Mouse (Mus musculus): ENCODE results near the gene Pipox. TPM values are rescaled to one million over a fixed set of nuclear protein-coding genes. Genes with fewer than 3 reads are reported as not detected.

Pipox gene
- polyA plus RNA-seq, 1 experiment from 2014 or later = 16.0 TPM

DNA sequence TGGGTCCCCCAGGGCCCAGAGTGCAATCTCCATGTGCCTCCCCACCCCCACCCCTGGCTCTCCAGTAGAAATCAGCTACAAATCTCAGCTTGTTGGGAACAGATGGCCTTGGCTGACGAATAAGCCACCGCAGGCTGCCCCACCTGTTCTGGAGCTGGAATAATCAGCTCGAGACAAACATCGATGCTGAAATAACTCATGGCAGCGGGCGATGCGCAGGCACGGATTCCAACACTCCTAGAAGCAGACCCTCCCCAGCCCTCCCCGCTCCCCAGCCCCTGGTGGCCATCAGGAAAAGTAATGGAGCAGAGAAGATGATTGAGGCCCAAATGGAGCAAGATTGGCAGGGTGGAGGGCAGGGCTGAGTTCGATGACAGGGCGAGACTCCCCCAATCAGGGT, 21.7 kb downstream of the Pipox start:
- H3K4me2 ChIP-seq (replicated peaks; ENCODE audit: low read depth, low read length) = no peak overlapping the region; the same call in 1 of the 2 replicates
- peaks cover 10% of the 10 kb centered on the region for H3K4me1 ChIP-seq (ENCODE audit: insufficient read depth, low read length)
- WGBS = 1% methylated on average over 11 of the region's 11 CpGs

DNA sequence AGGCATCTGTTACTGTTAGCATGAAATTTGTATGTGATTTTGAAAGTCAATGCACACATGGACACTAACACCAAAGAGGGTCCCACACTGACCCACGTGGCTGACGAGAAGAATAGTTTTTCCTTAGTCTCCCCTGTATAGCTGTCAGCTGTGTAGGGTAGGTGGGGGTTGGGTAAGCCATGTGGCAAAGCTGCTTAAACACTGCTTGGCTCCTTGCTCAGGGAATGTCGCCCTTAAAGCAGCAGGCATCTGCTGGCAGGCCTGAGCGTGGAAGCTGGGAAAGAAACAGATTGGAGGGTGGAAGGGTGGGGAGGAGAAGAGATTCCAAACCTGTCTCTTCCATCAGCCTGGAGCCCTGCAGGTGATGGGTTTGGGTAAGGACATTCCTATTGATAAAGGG, 22.5 kb downstream of the Pipox start:
- Histone ChIP-seq H3K36me3 (ENCODE audit: insufficient read depth, low read length) (no peaks in the 10 kb centered on the region), H3K9me3 (ENCODE audit: low read length) (no peaks in the 10 kb centered on the region), H3K4me1 (ENCODE audit: insufficient read depth, low read length) (peaks cover 17% of the 10 kb centered on the region), H3K4me2 (replicated peaks; ENCODE audit: low read depth, low read length) (no peak overlapping the region), H3K9ac (replicated peaks; ENCODE audit: low read length) (no peak overlapping the region), H3K4me3 (ENCODE audit: low read length) (no peak overlapping the region), H3K27me3 (ENCODE audit: insufficient read depth, low read length) (peaks cover 8% of the 10 kb centered on the region; the same call in 1 of the 2 replicates), H3K27ac (ENCODE audit: low read length) (no peak overlapping the region)
- WGBS = 58% methylated on average over 4 of the region's 4 CpGs
- no peak for ATAC-seq (ENCODE audit: low FRiP score, low TSS enrichment)

More for the DNA sequence above, 21.7 kb downstream of the Pipox start:
- no peak for ATAC-seq (ENCODE audit: low FRiP score, low TSS enrichment)
- peaks cover 2% of the 10 kb centered on the region; the same call in 1 of the 2 replicates for H3K27me3 ChIP-seq (ENCODE audit: insufficient read depth, low read length)
- no peak overlapping the region for H3K9ac ChIP-seq (replicated peaks; ENCODE audit: low read length)
- H3K9me3 ChIP-seq (ENCODE audit: low read length) = no peaks in the 10 kb centered on the region
- no peak overlapping the region for H3K27ac ChIP-seq (ENCODE audit: low read length)
- H3K4me3 ChIP-seq (ENCODE audit: low read length) = no peak overlapping the region
- H3K36me3 ChIP-seq (ENCODE audit: insufficient read depth, low read length) = no peaks in the 10 kb centered on the region

DNA sequence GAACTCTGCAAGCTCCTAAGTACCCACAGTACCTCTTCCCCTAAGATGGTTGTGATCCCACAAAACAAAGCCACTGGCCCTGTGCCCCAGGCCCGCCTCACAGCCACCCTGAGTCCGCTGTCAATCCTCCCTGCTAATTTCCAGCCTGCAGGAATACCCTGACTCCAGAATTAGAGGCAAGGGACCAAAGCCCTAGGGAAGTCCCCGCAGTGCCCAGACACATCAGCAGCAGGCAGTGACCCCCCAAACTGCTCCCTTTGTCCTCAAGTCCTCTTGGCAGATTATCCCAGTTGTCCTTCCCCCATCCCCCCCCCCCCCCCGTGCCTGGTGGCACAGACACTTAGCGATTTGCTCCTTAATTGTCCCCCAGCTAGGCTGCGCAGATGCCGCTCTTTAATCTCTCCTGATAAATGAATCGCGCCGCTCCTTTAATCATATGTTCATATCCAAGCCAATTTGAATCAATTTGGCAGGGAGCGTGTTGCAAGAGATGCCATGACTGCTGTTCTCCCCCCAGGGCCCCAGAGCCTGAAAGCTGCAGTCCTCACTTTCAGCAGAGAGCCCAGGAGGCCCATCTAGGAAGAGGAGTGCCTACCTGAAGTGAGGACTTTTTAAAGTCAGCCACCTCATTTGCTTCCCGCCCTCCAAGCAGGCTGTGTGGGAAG, 26.3 kb downstream of the Pipox start:
- Histone ChIP-seq H3K4me1 (ENCODE audit: insufficient read depth, low read length) (peaks cover 15% of the 10 kb centered on the region), H3K4me2 (replicated peaks; ENCODE audit: low read depth, low read length) (no peak overlapping the region), H3K36me3 (ENCODE audit: insufficient read depth, low read length) (no peaks in the 10 kb centered on the region), H3K9ac (replicated peaks; ENCODE audit: low read length) (no peak overlapping the region), H3K27ac (ENCODE audit: low read length) (no peak overlapping the region), H3K4me3 (ENCODE audit: low read length) (no peak overlapping the region), H3K9me3 (ENCODE audit: low read length) (no peaks in the 10 kb centered on the region), H3K27me3 (ENCODE audit: insufficient read depth, low read length) (peaks cover 13% of the 10 kb centered on the region; the same call in 1 of the 2 replicates)
- WGBS = 38% methylated on average over 12 of the region's 12 CpGs
- ATAC-seq (ENCODE audit: low FRiP score, low TSS enrichment) = no peak

DNA sequence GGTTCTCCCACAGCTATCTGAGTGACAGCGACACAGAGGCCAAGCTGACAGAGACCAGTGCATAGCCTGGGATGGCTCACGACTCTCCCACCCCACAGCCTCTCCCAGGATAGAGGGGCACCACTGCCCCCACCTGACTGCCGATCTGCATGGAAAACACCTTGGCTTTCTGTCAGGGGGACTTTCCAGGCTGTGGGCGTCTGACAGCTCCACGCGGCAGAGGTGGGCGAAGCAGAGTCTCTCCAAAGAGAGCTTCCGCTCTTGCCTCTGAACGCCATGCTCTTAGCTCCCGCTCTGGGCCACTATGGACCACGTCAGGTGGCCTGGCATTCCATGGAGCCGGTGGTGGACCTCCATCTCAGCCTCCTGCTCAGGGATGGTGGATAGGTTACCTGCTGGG, 29.1 kb downstream of the Pipox start:
- Histone ChIP-seq H3K36me3 (ENCODE audit: insufficient read depth, low read length) (no peaks in the 10 kb centered on the region; the same call in 1 of the 2 replicates), H3K4me1 (ENCODE audit: insufficient read depth, low read length) (peaks cover 15% of the 10 kb centered on the region), H3K27me3 (ENCODE audit: insufficient read depth, low read length) (peaks cover 17% of the 10 kb centered on the region; the same call in 1 of the 2 replicates), H3K4me3 (ENCODE audit: low read length) (no peak overlapping the region), H3K27ac (ENCODE audit: low read length) (no peak overlapping the region), H3K4me2 (replicated peaks; ENCODE audit: low read depth, low read length) (no peak overlapping the region), H3K9me3 (ENCODE audit: low read length) (no peaks in the 10 kb centered on the region), H3K9ac (replicated peaks; ENCODE audit: low read length) (no peak overlapping the region)
- ATAC-seq (ENCODE audit: low FRiP score, low TSS enrichment) = no peak
- 67% methylated on average over 12 of the region's 12 CpGs for WGBS

DNA sequence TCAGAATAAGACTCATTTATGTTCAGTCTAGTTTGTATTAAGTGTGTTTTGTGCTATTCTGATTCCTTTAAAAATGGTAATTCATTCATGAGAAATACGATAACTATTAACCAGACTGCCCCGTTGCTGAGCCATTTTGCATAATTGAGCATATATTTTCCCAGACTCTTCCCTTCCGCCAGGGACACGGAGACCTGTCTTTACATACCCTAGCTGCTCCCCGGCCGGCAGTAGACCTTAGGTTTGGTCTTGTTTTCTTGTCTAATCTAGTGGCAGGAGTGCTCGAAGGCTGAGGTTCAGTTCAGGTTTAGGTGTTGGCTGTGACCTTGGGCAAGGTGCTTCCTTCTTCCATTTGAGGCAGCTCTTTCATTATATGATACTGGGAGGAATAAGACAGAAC, 31.0 kb downstream of the Pipox start:
- no peak overlapping the region for H3K4me3 ChIP-seq (ENCODE audit: low read length)
- no peak overlapping the region for H3K27ac ChIP-seq (ENCODE audit: low read length)
- H3K9me3 ChIP-seq (ENCODE audit: low read length) = no peaks in the 10 kb centered on the region
- 67% methylated on average over 7 of the region's 7 CpGs for WGBS
- H3K4me2 ChIP-seq (replicated peaks; ENCODE audit: low read depth, low read length) = no peak overlapping the region
- H3K4me1 ChIP-seq (ENCODE audit: insufficient read depth, low read length) = peaks cover 14% of the 10 kb centered on the region
- ATAC-seq (ENCODE audit: low FRiP score, low TSS enrichment) = no peak
- H3K9ac ChIP-seq (replicated peaks; ENCODE audit: low read length) = no peak overlapping the region
- H3K36me3 ChIP-seq (ENCODE audit: insufficient read depth, low read length) = peaks cover 8% of the 10 kb centered on the region
- peaks cover 26% of the 10 kb centered on the region for H3K27me3 ChIP-seq (ENCODE audit: insufficient read depth, low read length)

DNA sequence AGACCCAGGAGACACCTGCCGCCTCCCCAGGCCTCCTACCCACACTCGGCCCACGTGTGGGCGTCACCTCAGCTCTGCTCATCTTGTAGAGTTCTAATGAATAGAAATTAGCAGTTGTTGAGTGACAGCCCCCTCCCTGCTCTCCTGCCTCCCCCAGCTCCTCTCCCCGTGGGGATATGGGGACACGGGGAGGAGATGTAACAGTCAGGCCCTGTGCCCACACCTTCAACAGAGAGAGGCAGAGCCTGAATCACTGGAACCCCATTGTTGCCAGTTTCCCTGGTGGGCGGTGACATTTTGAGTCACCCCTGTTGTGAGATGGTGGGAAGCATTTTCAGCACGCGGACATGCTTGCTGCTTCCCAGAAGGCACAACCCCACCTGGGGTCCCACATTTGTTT, 32.9 kb downstream of the Pipox start:
- peaks cover 17% of the 10 kb centered on the region; the same call in 1 of the 2 replicates for H3K27me3 ChIP-seq (ENCODE audit: insufficient read depth, low read length)
- 83% methylated on average over 9 of the region's 9 CpGs for WGBS
- H3K4me1 ChIP-seq (ENCODE audit: insufficient read depth, low read length) = no peaks in the 10 kb centered on the region
- H3K4me3 ChIP-seq (ENCODE audit: low read length) = no peak overlapping the region
- no peak overlapping the region for H3K4me2 ChIP-seq (replicated peaks; ENCODE audit: low read depth, low read length)
- no peak overlapping the region for H3K9ac ChIP-seq (replicated peaks; ENCODE audit: low read length)
- no peak overlapping the region for H3K27ac ChIP-seq (ENCODE audit: low read length)
- no peak for ATAC-seq (ENCODE audit: low FRiP score, low TSS enrichment)
- peaks cover 11% of the 10 kb centered on the region for H3K36me3 ChIP-seq (ENCODE audit: insufficient read depth, low read length)
- no peaks in the 10 kb centered on the region for H3K9me3 ChIP-seq (ENCODE audit: low read length)

DNA sequence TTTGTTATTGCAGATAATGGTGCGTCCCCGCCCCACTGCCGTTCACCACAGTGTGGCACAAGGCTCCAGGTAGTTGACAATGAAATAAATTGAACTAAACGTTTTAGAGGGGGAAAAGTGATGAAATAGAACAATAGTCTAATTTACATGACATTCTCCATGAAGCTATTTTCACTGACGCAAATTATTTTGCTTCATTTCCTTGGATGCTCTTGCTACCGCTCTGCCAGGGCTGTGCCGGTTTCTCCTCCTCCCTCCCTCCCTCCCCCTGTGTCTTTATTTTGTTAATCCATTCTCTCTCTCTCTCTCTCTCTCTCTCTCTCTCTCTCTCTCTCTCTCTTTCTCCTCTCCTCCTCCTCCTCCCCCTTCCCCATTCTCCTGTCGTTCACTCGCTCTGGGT, 35.3 kb downstream of the Pipox start:
- H3K4me2 ChIP-seq (replicated peaks; ENCODE audit: low read depth, low read length) = no peak overlapping the region
- 64% methylated on average over 9 of the region's 9 CpGs for WGBS

DNA sequence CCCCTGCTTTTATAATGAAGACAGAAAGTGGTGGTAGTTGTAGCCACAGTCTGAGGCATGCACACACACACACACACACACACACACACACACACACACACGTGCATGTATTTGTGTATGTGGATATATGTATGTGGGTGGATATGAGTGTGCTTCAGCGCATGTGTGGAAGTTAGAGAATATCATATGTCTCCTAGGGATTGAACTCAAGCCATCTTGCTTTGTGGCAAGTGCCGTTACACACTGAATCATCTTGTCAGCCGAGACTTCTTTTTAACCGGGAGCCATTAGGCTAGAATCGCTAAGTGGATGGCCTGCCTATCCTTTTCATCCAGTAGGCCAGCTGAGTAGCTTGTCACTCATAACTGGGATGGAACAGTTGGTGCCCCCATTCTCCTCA, 36.8 kb downstream of the Pipox start:
- H3K27me3 ChIP-seq (ENCODE audit: insufficient read depth, low read length) = peaks cover 17% of the 10 kb centered on the region
- H3K9ac ChIP-seq (replicated peaks; ENCODE audit: low read length) = no peak overlapping the region
- WGBS = 84% methylated on average over 6 of the region's 6 CpGs

More for the DNA sequence above, 35.3 kb downstream of the Pipox start:
- Histone ChIP-seq H3K9ac (replicated peaks; ENCODE audit: low read length) (no peak overlapping the region), H3K9me3 (ENCODE audit: low read length) (no peaks in the 10 kb centered on the region), H3K27me3 (ENCODE audit: insufficient read depth, low read length) (peaks cover 17% of the 10 kb centered on the region; the same call in 1 of the 2 replicates), H3K36me3 (ENCODE audit: insufficient read depth, low read length) (peaks cover 13% of the 10 kb centered on the region), H3K27ac (ENCODE audit: low read length) (no peak overlapping the region), H3K4me3 (ENCODE audit: low read length) (no peak overlapping the region), H3K4me1 (ENCODE audit: insufficient read depth, low read length) (peaks cover 7% of the 10 kb centered on the region; the same call in 1 of the 2 replicates)
- no peak for ATAC-seq (ENCODE audit: low FRiP score, low TSS enrichment)

DNA sequence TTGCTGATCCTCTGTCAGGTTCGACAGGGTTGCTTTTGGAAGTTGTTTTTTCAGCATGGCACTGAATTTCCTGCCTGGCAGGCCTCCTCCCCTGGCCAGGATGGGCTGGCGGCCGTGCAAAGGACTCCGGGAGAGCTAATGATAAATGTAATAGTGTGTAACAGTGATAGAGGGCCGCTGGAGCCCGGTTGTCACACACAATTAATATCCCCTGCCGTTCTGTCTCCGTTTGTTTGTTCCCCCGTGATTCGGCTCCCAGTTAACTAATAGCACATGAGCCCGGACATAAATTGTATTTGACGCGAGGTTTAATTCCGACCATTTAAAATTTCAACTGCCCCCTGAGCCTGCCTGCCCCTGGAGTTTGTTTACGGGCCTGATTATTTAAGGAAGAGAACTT, 38.5 kb downstream of the Pipox start:
- H3K27ac ChIP-seq (ENCODE audit: low read length) = no peak overlapping the region
- peaks cover 17% of the 10 kb centered on the region for H3K27me3 ChIP-seq (ENCODE audit: insufficient read depth, low read length)
- no peak overlapping the region for H3K4me2 ChIP-seq (replicated peaks; ENCODE audit: low read depth, low read length)
- peaks cover 17% of the 10 kb centered on the region; the same call in 1 of the 2 replicates for H3K4me1 ChIP-seq (ENCODE audit: insufficient read depth, low read length)
- no peak overlapping the region for H3K9ac ChIP-seq (replicated peaks; ENCODE audit: low read length)
- 26% methylated on average over 15 of the region's 15 CpGs for WGBS
- no peak for ATAC-seq (ENCODE audit: low FRiP score, low TSS enrichment)
- H3K36me3 ChIP-seq (ENCODE audit: insufficient read depth, low read length) = peaks cover 28% of the 10 kb centered on the region
- H3K4me3 ChIP-seq (ENCODE audit: low read length) = no peak overlapping the region
- no peaks in the 10 kb centered on the region for H3K9me3 ChIP-seq (ENCODE audit: low read length)

More for the DNA sequence above, 36.8 kb downstream of the Pipox start:
- peaks cover 26% of the 10 kb centered on the region for H3K36me3 ChIP-seq (ENCODE audit: insufficient read depth, low read length)
- no peaks in the 10 kb centered on the region for H3K9me3 ChIP-seq (ENCODE audit: low read length)
- no peak for ATAC-seq (ENCODE audit: low FRiP score, low TSS enrichment)
- H3K27ac ChIP-seq (ENCODE audit: low read length) = no peak overlapping the region
- no peak overlapping the region for H3K4me2 ChIP-seq (replicated peaks; ENCODE audit: low read depth, low read length)
- no peak overlapping the region for H3K4me3 ChIP-seq (ENCODE audit: low read length)
- H3K4me1 ChIP-seq (ENCODE audit: insufficient read depth, low read length) = peaks cover 7% of the 10 kb centered on the region; the same call in 1 of the 2 replicates

DNA sequence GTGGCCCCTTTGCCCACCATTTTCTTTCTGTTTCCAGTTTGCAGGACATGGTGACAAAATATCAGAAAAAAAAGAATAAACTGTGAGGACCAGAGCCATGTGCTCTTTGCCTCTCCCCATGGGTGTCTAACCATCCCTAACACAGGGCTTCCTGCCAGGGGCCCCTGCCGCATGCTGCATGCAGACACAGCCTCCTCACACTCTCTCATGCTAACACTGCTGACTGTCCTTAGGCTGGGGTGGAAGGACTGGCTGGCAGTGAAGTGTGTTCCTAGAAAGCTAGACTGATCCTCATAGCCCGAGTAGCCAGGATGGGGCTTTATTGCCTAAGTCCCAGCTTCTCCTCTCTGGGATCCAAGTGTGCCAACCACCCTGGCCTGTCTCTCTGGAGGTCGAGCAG, 39.3 kb downstream of the Pipox start:
- Histone ChIP-seq H3K4me1 (ENCODE audit: insufficient read depth, low read length) (peaks cover 17% of the 10 kb centered on the region; the same call in 1 of the 2 replicates), H3K27me3 (ENCODE audit: insufficient read depth, low read length) (peaks cover 11% of the 10 kb centered on the region), H3K4me3 (ENCODE audit: low read length) (no peak overlapping the region), H3K4me2 (replicated peaks; ENCODE audit: low read depth, low read length) (no peak overlapping the region), H3K27ac (ENCODE audit: low read length) (no peak overlapping the region), H3K9me3 (ENCODE audit: low read length) (no peaks in the 10 kb centered on the region), H3K36me3 (ENCODE audit: insufficient read depth, low read length) (peaks cover 28% of the 10 kb centered on the region), H3K9ac (replicated peaks; ENCODE audit: low read length) (no peak overlapping the region)
- WGBS = 65% methylated on average over 3 of the region's 3 CpGs
- ATAC-seq (ENCODE audit: low FRiP score, low TSS enrichment) = no peak

All from kidney, embryonic 16.5 days (tissue).